Mouse (Mus musculus) lung, embryonic 16.5 days (tissue): ENCODE results near the gene Ssh2. TPM values are rescaled to one million over a fixed set of nuclear protein-coding genes. Genes with fewer than 3 reads are reported as not detected.

ENCODE experiments used
- ATAC-seq: fragments of 200-750 bp; cut with Nextera tagmentation; 2 replicates; pipeline ENCODE4 v1.8.0; 2017; ENCODE audit warnings: low read depth, mild to moderate bottlenecking, moderate library complexity
- H3K27ac ChIP-seq: fragments of 300-500 bp; sonication (generic); 2 replicates; pipeline ENCODE4 v1.5.1; 2014; ENCODE audit warnings: mild to moderate bottlenecking, control low read depth, low read length
- H3K27me3 ChIP-seq: fragments of 300-500 bp; sonication (generic); 2 replicates; pipeline ENCODE4 v1.6.1; 2014; ENCODE audit warnings: low read depth, low read length, mixed read lengths; ENCODE audit not compliant: control insufficient read depth, insufficient read depth
- H3K36me3 ChIP-seq: fragments of 300-500 bp; sonication (generic); 2 replicates; pipeline ENCODE4 v1.6.1; 2014; ENCODE audit warnings: low read length; ENCODE audit not compliant: control insufficient read depth, insufficient read depth
- H3K4me1 ChIP-seq: fragments of 300-500 bp; sonication (generic); replicated peaks from 2 replicates; pipeline ENCODE4 v1.6.1; 2014; ENCODE audit warnings: low read length, mixed read lengths; ENCODE audit not compliant: control insufficient read depth, insufficient read depth
- H3K4me2 ChIP-seq: fragments of 300-500 bp; sonication (generic); 2 replicates; pipeline ENCODE4 v1.6.1; 2014; ENCODE audit warnings: low read depth, low read length, control low read depth
- H3K4me3 ChIP-seq: fragments of 300-500 bp; sonication (generic); 2 replicates; pipeline ENCODE4 v1.5.1; 2014; ENCODE audit warnings: mild to moderate bottlenecking, low read length, control low read depth
- H3K9ac ChIP-seq: fragments of 300-500 bp; sonication (generic); 2 replicates; pipeline ENCODE4 v1.6.1; 2014; ENCODE audit warnings: low read length, control low read depth
- H3K9me3 ChIP-seq: fragments of 300-500 bp; sonication (generic); 2 replicates; pipeline ENCODE4 v1.6.1; 2016; ENCODE audit warnings: low read length; ENCODE audit not compliant: control insufficient read depth
- WGBS: fragments of 180-500 bp; shearing (Covaris S2); extraction: QIAGEN DNeasy Blood & Tissue Kit; methylation state at CpG from one replicate; pipeline ENCODE4 v1.1.7; 2014; 5-methylcytosine and 5-hydroxymethylcytosine counted together
- polyA plus RNA-seq: library from polyadenylated mRNA; unstranded; fragments of >200 nt; fragmentation: Nextera tagmentation; extraction: Ambion mirVana; gene quantifications from 2 replicates; pipeline ENCODE4 v1.2.1, GENCODE M21; 2015

The Ssh2 gene
- polyA plus RNA-seq, 1 experiment from 2014 or later = 14.5 TPM

GRCm38 (mm10) chr11:77485229-77485628, 269.1 kb downstream of the Ssh2 start:
- WGBS = 57% methylated on average over 6 of the region's 6 CpGs
- Histone ChIP-seq H3K4me2 (no peak overlapping the region), H3K4me1 (peaks cover 37% of the 10 kb centered on the region), H3K27me3 (no peaks in the 10 kb centered on the region), H3K9ac (no peak overlapping the region), H3K4me3 (no peak overlapping the region), H3K9me3 (no peaks in the 10 kb centered on the region), H3K36me3 (no peaks in the 10 kb centered on the region), H3K27ac (no peak overlapping the region)
- ATAC-seq = no peak

- no peak overlapping the region for H3K4me2 ChIP-seq
- H3K27ac ChIP-seq = no peak overlapping the region
- peaks cover 48% of the 10 kb centered on the region for H3K4me1 ChIP-seq
- H3K36me3 ChIP-seq = no peaks in the 10 kb centered on the region
- no peak overlapping the region for H3K4me3 ChIP-seq
- H3K27me3 ChIP-seq = no peaks in the 10 kb centered on the region
- ATAC-seq = no peak
- H3K9ac ChIP-seq = peak overlapping the region; percentile 20; the same call in 1 of the 2 replicates
- H3K9me3 ChIP-seq = no peaks in the 10 kb centered on the region
- WGBS = 43% methylated on average over 5 of the region's 5 CpGs
Measured at GRCm38 (mm10) chr11:77486798-77487197, 270.7 kb downstream of the Ssh2 start.

GRCm38 (mm10) chr11:77488771-77489581, 272.9 kb downstream of the Ssh2 start:
- H3K27ac ChIP-seq = no peak overlapping the region
- H3K36me3 ChIP-seq = no peaks in the 10 kb centered on the region
- no peaks in the 10 kb centered on the region for H3K9me3 ChIP-seq
- peaks cover 52% of the 10 kb centered on the region for H3K4me1 ChIP-seq
- H3K4me3 ChIP-seq = peak overlapping the region; percentile 72
- no peak for ATAC-seq
- H3K4me2 ChIP-seq = peak overlapping the region; percentile 95
- 3% methylated on average over 32 of the region's 55 CpGs for WGBS
- H3K9ac ChIP-seq = peak overlapping the region; percentile 80
- no peaks in the 10 kb centered on the region for H3K27me3 ChIP-seq

DNA sequence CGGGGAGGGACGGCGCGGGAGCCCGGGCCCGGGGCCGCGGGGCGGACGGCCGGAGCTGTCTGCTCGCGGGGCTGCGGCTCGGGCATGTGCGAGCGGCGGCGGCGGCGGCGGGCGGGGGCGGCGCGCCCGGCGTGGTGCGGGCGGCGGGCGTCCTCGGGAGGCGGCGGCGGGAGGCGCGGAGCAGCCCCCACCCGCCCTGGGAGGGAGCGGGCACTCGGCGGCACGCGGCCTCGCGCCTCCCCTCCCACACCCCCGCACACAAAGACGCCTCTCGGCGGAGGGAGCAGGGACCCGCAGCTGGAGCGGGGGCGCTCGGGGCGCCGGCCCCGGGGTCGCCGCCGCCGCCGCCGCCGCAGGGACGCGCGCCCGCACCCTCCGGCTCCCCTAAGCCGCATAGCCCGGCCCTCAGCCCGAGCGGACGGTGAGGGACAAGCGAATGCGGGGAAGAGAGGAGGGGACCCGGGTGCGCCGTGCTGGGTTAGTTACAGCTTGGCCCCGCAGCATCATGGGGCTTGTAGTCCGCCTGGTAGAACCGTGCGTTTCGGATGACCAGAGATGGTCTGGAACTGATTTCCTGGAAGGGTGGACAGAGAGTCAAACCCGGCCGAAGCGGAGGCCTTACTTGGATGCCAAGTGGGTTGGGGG, 273.6 kb downstream of the Ssh2 start, which contains the start of gene Ankrd13b:
Gene Ankrd13b (minus strand): TSS at position 88 of the 645 bp plus-strand sequence.
- H3K27ac ChIP-seq = peak within 1 kb of the TSS; percentile 47; the same call in 1 of the 2 replicates
- H3K9ac ChIP-seq = peak within 1 kb of the TSS; percentile 80
- H3K9me3 ChIP-seq = no peaks in the 10 kb centered on the region
- WGBS = under 1% methylated on average over 38 of the region's 87 CpGs
- H3K27me3 ChIP-seq = no peaks in the 10 kb centered on the region
- ATAC-seq = peak; percentile 42
- H3K36me3 ChIP-seq = no peaks in the 10 kb centered on the region
- peak within 1 kb of the TSS; percentile 95 for H3K4me2 ChIP-seq
- peak within 1 kb of the TSS; percentile 72 for H3K4me3 ChIP-seq
- peaks cover 58% of the 10 kb centered on the region for H3K4me1 ChIP-seq

DNA sequence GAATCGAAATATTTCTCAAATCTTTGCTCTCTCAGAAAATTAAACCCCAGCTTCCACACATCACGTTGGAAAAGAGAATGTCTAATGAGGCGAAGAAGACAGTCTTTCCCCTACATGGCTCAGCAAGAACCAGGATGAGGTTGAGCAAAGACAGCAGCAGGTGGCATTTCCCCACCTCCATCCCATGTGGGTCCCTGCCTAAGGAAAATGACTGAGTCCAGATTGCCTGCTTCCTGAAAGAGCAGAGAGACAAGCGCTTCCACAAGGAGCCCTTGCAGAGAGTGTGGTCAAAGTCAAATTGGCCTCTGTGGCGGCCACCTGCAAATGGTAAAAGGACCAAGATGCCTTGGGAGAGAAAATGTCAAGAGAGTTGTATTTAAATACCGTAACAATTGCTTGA, 274.4 kb downstream of the Ssh2 start:
- 71% methylated on average over 6 of the region's 6 CpGs for WGBS
- peak overlapping the region; percentile 95; the same call in 1 of the 2 replicates for H3K4me2 ChIP-seq

DNA sequence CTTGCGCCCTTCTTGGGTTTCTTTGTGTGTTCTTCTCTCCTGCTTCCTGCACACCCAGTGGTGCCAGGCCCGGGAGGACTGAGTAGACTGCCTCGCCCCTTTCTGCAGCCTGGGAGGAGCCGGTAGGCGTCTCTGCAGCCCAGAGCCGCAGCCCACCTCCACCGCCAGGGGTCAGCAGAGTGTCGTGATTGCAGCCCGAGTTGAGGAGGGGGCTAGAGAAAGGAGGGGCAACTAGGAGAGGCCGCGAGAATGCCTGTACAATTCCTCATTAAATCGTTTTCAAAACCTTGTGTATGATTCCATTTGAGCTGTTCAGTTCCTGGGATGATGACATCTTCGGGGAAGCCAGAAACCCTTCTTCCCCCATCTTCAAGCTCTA, 275.0 kb downstream of the Ssh2 start:
- no peaks in the 10 kb centered on the region for H3K27me3 ChIP-seq
- peak; percentile 73 for ATAC-seq
- H3K27ac ChIP-seq = peak overlapping the region; percentile 87
- 2% methylated on average over 13 of the region's 13 CpGs for WGBS
- peak overlapping the region; percentile 29 for H3K9ac ChIP-seq
- no peaks in the 10 kb centered on the region for H3K9me3 ChIP-seq
- peak overlapping the region; percentile 88 for H3K4me2 ChIP-seq
- H3K36me3 ChIP-seq = no peaks in the 10 kb centered on the region
- peaks cover 59% of the 10 kb centered on the region for H3K4me1 ChIP-seq
- peak overlapping the region; percentile 88 for H3K4me3 ChIP-seq

More for the DNA sequence above, 274.4 kb downstream of the Ssh2 start:
- no peak for ATAC-seq
- H3K4me1 ChIP-seq = peaks cover 63% of the 10 kb centered on the region
- H3K4me3 ChIP-seq = no peak overlapping the region
- no peaks in the 10 kb centered on the region for H3K27me3 ChIP-seq
- no peaks in the 10 kb centered on the region for H3K9me3 ChIP-seq
- H3K36me3 ChIP-seq = no peaks in the 10 kb centered on the region
- H3K27ac ChIP-seq = no peak overlapping the region; the same call in 1 of the 2 replicates
- no peak overlapping the region for H3K9ac ChIP-seq

DNA sequence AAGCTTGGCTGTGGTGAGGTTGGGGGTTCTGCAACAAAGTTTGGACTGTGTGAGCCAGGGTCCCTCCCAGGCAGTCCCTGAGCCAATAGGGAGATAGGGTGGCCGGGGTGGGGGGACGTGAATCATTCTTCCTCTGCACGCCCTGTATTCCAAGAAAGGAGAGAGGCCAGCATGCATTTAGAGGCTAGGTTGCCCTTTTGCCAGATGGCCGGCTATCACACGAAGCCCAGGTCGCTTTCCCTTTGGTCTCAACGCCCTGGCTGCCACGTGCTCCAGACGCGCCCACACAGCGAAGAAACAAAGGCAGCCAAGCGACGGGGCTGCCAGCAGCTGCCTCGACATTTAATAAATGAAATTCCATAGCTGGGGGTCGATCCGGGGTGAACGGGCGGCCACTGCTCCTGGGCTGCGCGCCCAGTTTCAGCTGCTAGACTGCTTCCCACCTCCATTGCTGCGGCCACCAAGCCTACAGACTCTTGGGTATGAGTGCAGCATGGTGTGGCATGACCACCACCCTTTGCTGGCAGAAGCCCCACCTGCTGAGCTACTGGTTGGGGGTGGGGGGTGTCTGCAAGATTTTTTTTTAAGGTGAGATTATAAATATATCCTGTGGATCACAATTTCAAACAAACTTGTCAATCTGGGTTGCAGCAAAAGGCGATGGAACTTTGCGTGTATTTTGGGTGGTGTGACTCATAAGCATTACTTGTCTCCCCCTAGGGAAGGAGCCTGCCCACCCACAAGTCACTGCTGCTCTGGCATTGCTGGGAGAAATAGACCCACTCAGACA, 275.6 kb downstream of the Ssh2 start:
- peaks cover 61% of the 10 kb centered on the region for H3K4me1 ChIP-seq

DNA sequence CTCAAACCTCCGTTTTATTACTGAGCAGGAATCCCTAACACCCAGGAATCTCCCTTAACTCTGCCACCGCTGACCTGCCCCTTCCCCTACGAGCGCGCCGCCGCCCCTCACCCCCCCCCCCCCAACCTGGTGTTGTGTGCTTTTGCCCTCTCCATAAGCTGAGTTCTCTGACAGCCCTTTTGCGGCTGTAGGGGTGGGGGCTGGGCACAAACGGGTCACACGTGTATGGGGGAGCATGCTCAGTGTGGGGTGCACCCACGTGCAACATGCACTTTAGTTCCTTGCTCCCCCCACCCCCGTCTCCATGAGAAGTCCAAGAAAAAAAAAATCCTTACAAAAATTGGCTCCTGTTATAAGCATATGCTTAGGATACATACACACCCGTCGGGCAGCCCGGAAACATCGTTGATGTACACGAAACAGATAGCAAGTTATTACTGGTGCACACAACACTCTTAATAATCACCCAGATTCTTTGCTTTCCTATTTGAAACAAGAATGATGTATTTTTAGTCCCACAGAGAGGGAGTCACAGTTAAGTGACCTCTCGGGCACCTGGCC, 276.3 kb downstream of the Ssh2 start:
- WGBS = under 1% methylated on average over 18 of the region's 18 CpGs

More for the DNA sequence above, 275.6 kb downstream of the Ssh2 start:
- H3K27ac ChIP-seq = peak overlapping the region; percentile 87
- H3K9me3 ChIP-seq = no peaks in the 10 kb centered on the region
- peak; percentile 77 for ATAC-seq
- H3K36me3 ChIP-seq = no peaks in the 10 kb centered on the region
- peak overlapping the region; percentile 88 for H3K4me3 ChIP-seq
- H3K27me3 ChIP-seq = no peaks in the 10 kb centered on the region
- H3K9ac ChIP-seq = peak overlapping the region; percentile 85
- under 1% methylated on average over 23 of the region's 23 CpGs for WGBS
- peak overlapping the region; percentile 88 for H3K4me2 ChIP-seq

More for the DNA sequence above, 276.3 kb downstream of the Ssh2 start:
- no peak for ATAC-seq
- peak overlapping the region; percentile 85 for H3K9ac ChIP-seq
- H3K4me2 ChIP-seq = peak overlapping the region; percentile 88
- peak overlapping the region; percentile 88 for H3K4me3 ChIP-seq
- H3K36me3 ChIP-seq = no peaks in the 10 kb centered on the region
- H3K27ac ChIP-seq = peak overlapping the region; percentile 87
- no peaks in the 10 kb centered on the region for H3K27me3 ChIP-seq
- peaks cover 61% of the 10 kb centered on the region for H3K4me1 ChIP-seq
- no peaks in the 10 kb centered on the region for H3K9me3 ChIP-seq
